Comparison of ENCODE assay signal across 8 mouse cellular contexts in the genomic region with DNA sequence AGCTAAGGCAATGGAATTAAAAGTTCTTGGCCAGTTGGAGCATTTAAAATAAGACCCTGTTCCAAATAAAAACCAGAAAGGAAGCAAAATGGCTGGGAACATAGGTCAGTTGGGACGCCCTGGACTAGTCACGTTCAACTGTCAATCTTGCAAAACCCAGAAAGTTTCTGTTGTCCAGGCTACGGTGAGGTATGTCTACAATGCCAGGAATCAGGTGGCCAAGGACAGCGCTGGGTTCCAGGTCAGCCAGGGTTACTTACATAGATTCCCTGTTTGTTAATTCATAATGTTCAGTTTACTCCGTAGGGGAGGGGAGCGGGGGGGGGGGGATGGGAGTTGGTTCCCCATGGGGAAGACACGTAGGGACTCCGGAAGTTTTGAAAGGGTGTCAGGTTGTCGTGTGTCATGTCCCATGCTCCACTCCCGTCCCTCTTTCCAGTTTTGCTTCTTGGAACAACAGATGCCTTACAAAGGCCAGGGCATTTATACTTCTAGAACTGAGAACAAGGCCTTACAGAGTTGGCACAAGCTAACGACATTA. TPM values are rescaled to one million over a fixed set of nuclear protein-coding genes. Genes with fewer than 3 reads are reported as not detected.
DNase-seq lines count a peak whose midpoint lies in the region; ATAC-seq and TF ChIP-seq lines count a peak whose summit lies in the region.

No protein-coding gene starts in this region.

- H3K9ac ChIP-seq in heart, postnatal 0 days (replicated peaks; ENCODE audit: low read depth, low read length) = peak overlapping the region; percentile 90; the same call in 1 of the 2 replicates
- peak overlapping the region; percentile 74; the same call in 1 of the 2 replicates for H3K9ac ChIP-seq in hindbrain, postnatal 0 days (replicated peaks; ENCODE audit: low read length)
- peak overlapping the region; percentile 68; the same call in 1 of the 2 replicates for H3K9ac ChIP-seq in midbrain, embryonic 15.5 days

- 30% methylated on average over 11 of the region's 11 CpGs for WGBS in heart, postnatal 0 days
- 29% methylated on average over 11 of the region's 11 CpGs for WGBS in hindbrain, postnatal 0 days
- 28% methylated on average over 11 of the region's 11 CpGs for WGBS in midbrain, embryonic 15.5 days

- TF ChIP-seq CTCF in heart, postnatal 0 days (IDR thresholded peaks at IDR 0.05; ENCODE audit: low read depth) = no peak
- no peak for TF ChIP-seq CTCF in hindbrain, postnatal 0 days (IDR thresholded peaks at IDR 0.05; ENCODE audit: low read depth)

- no peak overlapping the region for H3K27ac ChIP-seq in heart, postnatal 0 days (ENCODE audit: low read depth)
- no peak overlapping the region for H3K27ac ChIP-seq in hindbrain, postnatal 0 days
- H3K27ac ChIP-seq in midbrain, embryonic 15.5 days = 0 out of 2 replicates have a peak overlapping the region, but pooled peaks have one; percentile 79

- peak overlapping the region; percentile 97 for H3K4me3 ChIP-seq in heart, postnatal 0 days (ENCODE audit: low read depth, low read length)
- peak overlapping the region; percentile 81 for H3K4me3 ChIP-seq in hindbrain, postnatal 0 days (ENCODE audit: low read length)
- H3K4me3 ChIP-seq in midbrain, embryonic 15.5 days = peak overlapping the region; percentile 77

- H3K9me3 ChIP-seq in heart, postnatal 0 days (replicated peaks; ENCODE audit: control insufficient read depth, low read length) = no peaks in the 10 kb centered on the region
- H3K9me3 ChIP-seq in hindbrain, postnatal 0 days (ENCODE audit: low read length) = no peaks in the 10 kb centered on the region
- no peaks in the 10 kb centered on the region for H3K9me3 ChIP-seq in midbrain, embryonic 15.5 days

- H3K36me3 ChIP-seq in heart, postnatal 0 days (replicated peaks; ENCODE audit: control insufficient read depth, insufficient read depth, low read length) = no peaks in the 10 kb centered on the region
- H3K36me3 ChIP-seq in hindbrain, postnatal 0 days (ENCODE audit: insufficient read depth, low read length) = no peaks in the 10 kb centered on the region
- H3K36me3 ChIP-seq in midbrain, embryonic 15.5 days (replicated peaks) = no peaks in the 10 kb centered on the region

- no peaks in the 10 kb centered on the region for H3K27me3 ChIP-seq in heart, postnatal 0 days (ENCODE audit: control insufficient read depth, insufficient read depth, low read length)
- no peaks in the 10 kb centered on the region for H3K27me3 ChIP-seq in hindbrain, postnatal 0 days (ENCODE audit: insufficient read depth, low read length)
- H3K27me3 ChIP-seq in midbrain, embryonic 15.5 days (replicated peaks) = no peaks in the 10 kb centered on the region

- peaks cover 6% of the 10 kb centered on the region; the same call in 1 of the 2 replicates for H3K4me1 ChIP-seq in heart, postnatal 0 days (ENCODE audit: control insufficient read depth, insufficient read depth)
- H3K4me1 ChIP-seq in hindbrain, postnatal 0 days (ENCODE audit: insufficient read depth, low read length) = no peaks in the 10 kb centered on the region; the same call in 1 of the 2 replicates
- H3K4me1 ChIP-seq in midbrain, embryonic 15.5 days = peaks cover 18% of the 10 kb centered on the region

- peak overlapping the region; percentile 80 for H3K4me2 ChIP-seq in heart, postnatal 0 days (ENCODE audit: low read depth, low read length)
- H3K4me2 ChIP-seq in hindbrain, postnatal 0 days (ENCODE audit: low read depth, low read length) = peak overlapping the region; percentile 72
- peak overlapping the region; percentile 80 for H3K4me2 ChIP-seq in midbrain, embryonic 15.5 days

- ATAC-seq in heart, postnatal 0 days (ENCODE audit: insufficient read depth, low read depth) = 0 out of 2 replicates have a peak, but pooled peaks have one; percentile 1
- ATAC-seq in hindbrain, postnatal 0 days = no peak
- no peak; the same call in none of the 2 replicates for ATAC-seq in midbrain, embryonic 15.5 days (replicated peaks)
- ATAC-seq in cerebellum, adult (ENCODE audit: insufficient number of reproducible peaks, low FRiP score, low TSS enrichment) = no peak

- DNase-seq in heart, postnatal 0 days (ENCODE audit: low spot score) = no peak
- DNase-seq in heart, adult 11 months = no peak
- peak; percentile 7 for DNase-seq in T-cell, adult 2 months (ENCODE audit: low spot score)
- DNase-seq in hindbrain, postnatal 0 days (ENCODE audit: low spot score) = no peak
- no peak for DNase-seq in adrenal gland, postnatal 14 days
- DNase-seq in ovary, postnatal 36 days (ENCODE audit: low spot score) = no peak

- TF ChIP-seq EP300 in heart, postnatal 0 days (IDR thresholded peaks at IDR 0.05; ENCODE audit: low read depth) = no peak

RNA-seq across cellular contexts. Expression of a gene that starts 0.7 kb away (rescaled TPM):
- 37.5 and 40.5 TPM in 2 replicates for total RNA-seq in heart, postnatal 0 days (2014; rRNA removed; ENCODE audit: low replicate concordance)
- polyA plus RNA-seq in heart, postnatal 0 days (2015; fragmentation: Nextera tagmentation; extraction: Ambion mirVana) = 18.4 and 20.4 TPM in 2 replicates
- total RNA-seq in hindbrain, postnatal 0 days (2014; rRNA removed) = 36.2 and 41.9 TPM in 2 replicates
- 32.7 and 33.0 TPM in 2 replicates for polyA plus RNA-seq in hindbrain, postnatal 0 days (2015; fragmentation: Nextera tagmentation; extraction: Ambion mirVana)
- 43.0 and 44.3 TPM in 2 replicates for polyA plus RNA-seq in midbrain, embryonic 15.5 days (2015; fragmentation: Nextera tagmentation; extraction: Ambion mirVana)
- total RNA-seq in adrenal gland, postnatal 14 days (2021) = 27.7 and 38.3 TPM in 2 replicates

RNA-seq across cellular contexts. Expression of a gene that starts 10.6 kb away (rescaled TPM):
- 9.4 and 26.1 TPM in 2 replicates for total RNA-seq in heart, postnatal 0 days (2014; rRNA removed; ENCODE audit: low replicate concordance)
- 32.4 and 35.6 TPM in 2 replicates for polyA plus RNA-seq in heart, postnatal 0 days (2015; fragmentation: Nextera tagmentation; extraction: Ambion mirVana)
- total RNA-seq in hindbrain, postnatal 0 days (2014; rRNA removed) = 14.7 and 24.9 TPM in 2 replicates
- 48.9 and 49.5 TPM in 2 replicates for polyA plus RNA-seq in hindbrain, postnatal 0 days (2015; fragmentation: Nextera tagmentation; extraction: Ambion mirVana)
- polyA plus RNA-seq in midbrain, embryonic 15.5 days (2015; fragmentation: Nextera tagmentation; extraction: Ambion mirVana) = 68.0 and 70.0 TPM in 2 replicates
- 31.0 and 35.6 TPM in 2 replicates for total RNA-seq in adrenal gland, postnatal 14 days (2021)

RNA-seq across cellular contexts. Expression of a gene that starts 32.5 kb away (rescaled TPM):
- 20.8 and 34.6 TPM in 2 replicates for total RNA-seq in heart, postnatal 0 days (2014; rRNA removed; ENCODE audit: low replicate concordance)
- 19.7 and 19.9 TPM in 2 replicates for polyA plus RNA-seq in heart, postnatal 0 days (2015; fragmentation: Nextera tagmentation; extraction: Ambion mirVana)
- 13.2 and 14.1 TPM in 2 replicates for total RNA-seq in hindbrain, postnatal 0 days (2014; rRNA removed)
- 22.1 and 23.7 TPM in 2 replicates for polyA plus RNA-seq in hindbrain, postnatal 0 days (2015; fragmentation: Nextera tagmentation; extraction: Ambion mirVana)
- polyA plus RNA-seq in midbrain, embryonic 15.5 days (2015; fragmentation: Nextera tagmentation; extraction: Ambion mirVana) = 4.1 and 5.5 TPM in 2 replicates
- 4.2 and 5.2 TPM in 2 replicates for total RNA-seq in adrenal gland, postnatal 14 days (2021)
